Mouse (Mus musculus) Patski (cell line): ENCODE data around the gene Mettl5. TPM values are rescaled to one million over a fixed set of nuclear protein-coding genes. Genes with fewer than 3 reads are reported as not detected.

ENCODE experiments used
- ATAC-seq: fragments of 100-300 bp; one replicate; pipeline ENCODE4 v1.8.0; 2021
- CTCF ChIA-PET: fragments of 350-600 bp; sonication (Branson Sonifier 250); formaldehyde crosslinking; loops from one replicate; lab custom pipeline; 2022; ENCODE audit warnings: inconsistent platforms; lab: Charles Lee
- POLR2A ChIA-PET: fragments of 350-600 bp; sonication (Branson Sonifier 250); formaldehyde crosslinking; loops from one replicate; lab custom pipeline; 2022; ENCODE audit warnings: antibody characterized with exemption, inconsistent platforms; lab: Charles Lee
- DNase-seq: peaks from one replicate; pipeline ENCODE4 v3.0.0-alpha.2; 2011; ENCODE audit warnings: low read depth, low spot score
- H3K27me3 ChIP-seq: fragments of 371-371 bp; one replicate; pipeline ENCODE4 v1.5.1; 2021
- CTCF ChIP-seq: fragments of 100-300 bp; IDR thresholded peaks from one replicate; pipeline ENCODE4 v1.5.1; 2021
- in situ Hi-C: fragments of 300-500 bp; cut with MboI; formaldehyde crosslinking; loops from 3 replicates; pipeline ENCODE4 v1.11.1; 2018; ENCODE audit warnings: low pct_unique_long_range_greater_than_20kb, mixed read lengths
- polyA plus RNA-seq: library from polyadenylated mRNA; unstranded; gene quantifications from one replicate; pipeline ENCODE4 v1.2.3, GENCODE M21; 2021

Mettl5 gene
- polyA plus RNA-seq, 1 experiment from 2014 or later = 19.6 TPM

DNA sequence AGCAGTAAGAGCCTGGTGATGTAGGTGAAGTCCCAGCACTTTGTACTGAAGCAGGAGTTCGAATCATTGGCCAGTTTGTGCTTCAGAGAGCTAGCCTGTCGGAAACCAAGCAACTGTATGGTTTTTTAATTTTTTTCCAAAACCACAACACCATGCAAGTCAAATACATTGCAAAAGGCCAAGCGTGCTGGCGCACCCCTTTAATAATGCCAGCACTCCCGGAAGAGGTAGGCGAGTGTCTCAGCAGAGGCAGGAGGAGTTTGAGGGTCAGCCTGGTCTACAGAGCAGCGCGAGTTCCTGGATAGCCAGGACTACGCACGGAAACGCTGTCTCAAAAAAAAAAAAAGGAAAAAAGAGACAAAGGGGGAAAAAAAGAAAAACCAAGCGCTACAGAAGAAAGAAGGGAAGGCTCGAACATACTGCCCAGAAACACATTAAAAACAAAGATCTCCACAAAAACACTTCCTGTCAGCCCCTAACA, 24.4 kb downstream of the Mettl5 start:
- in situ Hi-C loops = no loop called here
- peaks cover 3% of the 10 kb centered on the region for H3K27me3 ChIP-seq
- TF ChIP-seq CTCF = no peak
- ATAC-seq (no peak), DNase-seq (no peak)
- ChIA-PET POLR2A (no interaction called here), CTCF (no interaction called here)

GRCm38 (mm10) chr2:69857882-69858281, 27.5 kb downstream of the Mettl5 start:
- ChIA-PET POLR2A (no interaction called here), CTCF (no interaction called here)
- ATAC-seq (no peak), DNase-seq (no peak)
- H3K27me3 ChIP-seq = peaks cover 3% of the 10 kb centered on the region
- in situ Hi-C loops = no loop called here
- peak; percentile 50 for TF ChIP-seq CTCF

- in situ Hi-C loops = no loop called here
- ATAC-seq = no peak
- TF ChIP-seq CTCF = no peak
- CTCF ChIA-PET = no interaction called here
- POLR2A ChIA-PET = no interaction called here
- no peak for DNase-seq
- H3K27me3 ChIP-seq = peaks cover 3% of the 10 kb centered on the region
Observed at GRCm38 (mm10) chr2:69856392-69856791, 29.0 kb downstream of the Mettl5 start.

DNA sequence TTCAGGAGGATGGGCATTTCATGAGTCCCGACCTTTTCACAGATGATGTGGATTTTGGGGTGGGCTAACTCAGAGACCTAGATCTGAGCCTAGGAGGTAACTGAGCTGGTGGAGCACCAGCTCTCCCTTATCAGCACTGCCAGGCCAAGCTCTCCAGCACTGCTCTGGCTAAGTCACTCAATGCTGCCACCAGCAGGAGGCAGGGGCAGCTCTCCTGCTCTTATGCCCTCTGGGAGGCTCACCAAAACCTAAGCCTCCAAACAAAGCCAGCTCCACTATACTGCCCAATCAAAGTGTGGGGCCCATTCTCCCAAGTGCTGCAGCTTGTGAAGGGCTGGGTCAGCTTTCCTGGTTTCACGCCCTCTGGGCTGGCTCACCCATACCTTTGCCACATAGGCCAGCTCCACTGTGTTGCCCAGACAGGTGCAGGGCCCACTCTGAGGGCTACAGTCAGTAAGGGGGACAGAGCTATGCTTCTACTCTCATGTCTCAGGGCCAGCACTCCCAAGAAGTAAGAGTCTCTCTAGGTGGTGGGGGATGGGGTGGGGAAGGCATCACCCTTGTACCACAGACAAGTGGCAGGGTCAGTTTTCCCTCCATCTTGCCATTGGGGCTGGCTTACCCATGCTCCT, 33.9 kb downstream of the Mettl5 start:
- H3K27me3 ChIP-seq = no peaks in the 10 kb centered on the region
- no peak for TF ChIP-seq CTCF
- in situ Hi-C loops = no loop called here
- POLR2A ChIA-PET = no interaction called here
- CTCF ChIA-PET = no interaction called here
- DNase-seq (no peak), ATAC-seq (no peak)

- in situ Hi-C loops = no loop called here
- POLR2A ChIA-PET = interaction anchor here (0.7 kb wide), 1 partner anchor 507 kb away, joined by 4 read pairs; no protein-coding TSS in a partner anchor
Observed at GRCm38 (mm10) chr2:69849215-69849614, 36.2 kb downstream of the Mettl5 start.

GRCm38 (mm10) chr2:69840261-69840660, 45.2 kb downstream of the Mettl5 start:
- H3K27me3 ChIP-seq = no peaks in the 10 kb centered on the region
- ATAC-seq (no peak), DNase-seq (no peak)
- no peak for TF ChIP-seq CTCF
- ChIA-PET CTCF (no interaction called here), POLR2A (no interaction called here)
- in situ Hi-C loops = no loop called here

More at GRCm38 (mm10) chr2:69849215-69849614, 36.2 kb downstream of the Mettl5 start:
- DNase-seq (no peak), ATAC-seq (no peak)
- no peak for TF ChIP-seq CTCF
- CTCF ChIA-PET = no interaction called here
- no peaks in the 10 kb centered on the region for H3K27me3 ChIP-seq

- in situ Hi-C loops = no loop called here
- DNase-seq (no peak), ATAC-seq (no peak)
- POLR2A ChIA-PET = no interaction called here
- TF ChIP-seq CTCF = no peak
- no peaks in the 10 kb centered on the region for H3K27me3 ChIP-seq
- CTCF ChIA-PET = no interaction called here
Observed at GRCm38 (mm10) chr2:69838707-69839106, 46.7 kb downstream of the Mettl5 start.

DNA sequence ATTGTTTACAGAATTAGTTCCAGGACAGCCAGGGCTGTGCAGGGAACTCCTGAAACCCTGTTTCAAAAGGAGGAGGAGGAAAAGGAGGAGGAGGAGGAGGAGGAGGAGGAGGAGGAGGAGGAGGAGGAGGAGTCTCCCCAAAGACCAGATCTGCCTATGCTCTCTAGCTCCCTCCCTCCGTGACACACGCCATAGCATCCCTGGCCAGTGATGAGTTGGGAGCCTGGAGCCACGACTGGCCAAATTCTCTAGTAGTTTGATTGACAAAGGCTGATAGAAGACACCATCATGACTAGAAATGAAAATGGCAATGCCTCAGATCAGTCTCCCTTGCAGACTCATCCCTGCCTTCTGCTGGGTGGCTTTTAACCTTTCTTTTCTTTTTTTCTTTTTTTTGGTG, 47.4 kb downstream of the Mettl5 start:
- ChIA-PET POLR2A (interaction anchor here (0.6 kb wide), 1 partner anchor 150 kb away, joined by 5 read pairs; no protein-coding TSS in a partner anchor), CTCF (no interaction called here)
- no peak for TF ChIP-seq CTCF
- ATAC-seq (no peak), DNase-seq (no peak)
- in situ Hi-C loops = no loop called here
- no peaks in the 10 kb centered on the region for H3K27me3 ChIP-seq

- TF ChIP-seq CTCF = no peak
- ATAC-seq (no peak), DNase-seq (no peak)
- in situ Hi-C loops = no loop called here
- CTCF ChIA-PET = interaction anchor here (0.9 kb wide), 1 partner anchor 9 kb away, joined by 3 read pairs; no protein-coding TSS in a partner anchor
- H3K27me3 ChIP-seq = no peaks in the 10 kb centered on the region
- POLR2A ChIA-PET = interaction anchor here (0.6 kb wide), 1 partner anchor 150 kb away, joined by 5 read pairs; no protein-coding TSS in a partner anchor
Observed at GRCm38 (mm10) chr2:69837244-69837967, 48.0 kb downstream of the Mettl5 start.

GRCm38 (mm10) chr2:69830116-69830515, 55.3 kb downstream of the Mettl5 start:
- no peak for TF ChIP-seq CTCF
- CTCF ChIA-PET = no interaction called here
- no peak for ATAC-seq
- in situ Hi-C loops = no loop called here
- DNase-seq = no peak
- H3K27me3 ChIP-seq = no peaks in the 10 kb centered on the region
- POLR2A ChIA-PET = no interaction called here

DNA sequence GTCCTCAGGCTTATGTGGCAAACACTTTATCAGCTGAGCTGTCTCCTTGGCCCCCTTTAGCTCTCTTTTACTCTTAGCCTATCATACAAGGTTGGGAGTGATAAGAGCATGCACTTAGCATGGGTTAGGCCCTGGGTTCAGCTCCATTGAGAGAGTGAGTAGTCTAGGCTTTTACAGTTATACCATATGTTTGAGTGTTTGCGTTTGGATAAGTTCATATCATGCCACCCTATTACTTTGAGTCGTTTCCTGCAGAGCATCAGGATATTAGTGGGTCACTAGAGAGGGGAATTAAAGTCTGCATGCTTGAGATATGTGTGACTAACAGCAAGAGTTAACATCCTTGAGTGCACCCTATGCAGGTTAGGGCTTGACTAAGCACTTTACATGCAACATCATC, 55.7 kb downstream of the Mettl5 start:
- CTCF ChIA-PET = no interaction called here
- TF ChIP-seq CTCF = no peak
- in situ Hi-C loops = no loop called here
- DNase-seq = no peak
- POLR2A ChIA-PET = no interaction called here
- no peak for ATAC-seq
- H3K27me3 ChIP-seq = no peaks in the 10 kb centered on the region
